14 mouse cellular contexts compared by ENCODE assay signal in genomic region chr11:84697521-84697920, GRCm38 (mm10).
DNase-seq lines count a peak whose midpoint lies in the region; ATAC-seq and TF ChIP-seq lines count a peak whose summit lies in the region.
"Had no signal": no experiment of that assay in that cellular context is flagged by ENCODE, and none has a peak within 500 bp of the region (broad histone marks: within the 10 kb centered on the region; RNA-seq: fewer than 3 reads in every experiment).

No protein-coding gene starts in this region.

- no peak for ATAC-seq in neural tube, embryonic 13.5 days (ENCODE audit: low read depth)
- ATAC-seq in neural tube, embryonic 15.5 days (ENCODE audit: low FRiP score): no peak
- ATAC-seq: CD4-positive, CD25-positive, alpha-beta regulatory T cell, adult 4 months had no signal

- 0 out of 2 replicates have a peak overlapping the region, but pooled peaks have one; percentile 23 for H3K27ac ChIP-seq in neural tube, embryonic 13.5 days (replicated peaks)
- H3K27ac ChIP-seq in neural tube, embryonic 15.5 days (replicated peaks): no peak overlapping the region
- H3K27ac ChIP-seq in heart, adult 2 months: no peak overlapping the region
- H3K27ac ChIP-seq: forebrain, embryonic 10.5 days had no signal

- no peaks in the 10 kb centered on the region for H3K79me2 ChIP-seq in heart, adult 2 months (replicated peaks; ENCODE audit: control insufficient read depth, insufficient read depth, low read length)

- no peak overlapping the region for H3K4me3 ChIP-seq in neural tube, embryonic 13.5 days
- no peak overlapping the region for H3K4me3 ChIP-seq in neural tube, embryonic 15.5 days (replicated peaks)
- H3K4me3 ChIP-seq in heart, adult 2 months: no peak overlapping the region
- H3K4me3 ChIP-seq: forebrain, embryonic 10.5 days; megakaryocyte, embryonic 14.5 days had no signal

- H3K9me3 ChIP-seq in neural tube, embryonic 13.5 days: no peaks in the 10 kb centered on the region
- no peaks in the 10 kb centered on the region for H3K9me3 ChIP-seq in neural tube, embryonic 15.5 days (replicated peaks)
- H3K9me3 ChIP-seq: forebrain, embryonic 10.5 days; megakaryocyte, embryonic 14.5 days had no signal

- no peaks in the 10 kb centered on the region for H3K36me3 ChIP-seq in neural tube, embryonic 13.5 days
- H3K36me3 ChIP-seq in neural tube, embryonic 15.5 days: no peaks in the 10 kb centered on the region
- H3K36me3 ChIP-seq in heart, adult 2 months (ENCODE audit: control insufficient read depth, insufficient read depth, low read length): no peaks in the 10 kb centered on the region
- H3K36me3 ChIP-seq: forebrain, embryonic 10.5 days had no signal

- H3K27me3 ChIP-seq in neural tube, embryonic 13.5 days: peaks cover 40% of the 10 kb centered on the region
- H3K27me3 ChIP-seq in neural tube, embryonic 15.5 days (replicated peaks): peaks cover 4% of the 10 kb centered on the region; the same call in 1 of the 2 replicates
- H3K27me3 ChIP-seq in heart, adult 2 months (ENCODE audit: control insufficient read depth, insufficient read depth, low read length): peaks cover 4% of the 10 kb centered on the region; the same call in 1 of the 2 replicates

- no peak overlapping the region for H3K4me2 ChIP-seq in neural tube, embryonic 13.5 days
- no peak overlapping the region for H3K4me2 ChIP-seq in neural tube, embryonic 15.5 days

- H3K9ac ChIP-seq in neural tube, embryonic 13.5 days: no peak overlapping the region
- H3K9ac ChIP-seq in neural tube, embryonic 15.5 days (replicated peaks): no peak overlapping the region
- no peak overlapping the region for H3K9ac ChIP-seq in heart, adult 2 months (ENCODE audit: low read depth, low read length)

- no peak for TF ChIP-seq CTCF in heart, adult 2 months (IDR thresholded peaks at IDR 0.05)

- intact Hi-C loops in heart, adult 2 months (cut with DNase I): no loop called here

- H3K4me1 ChIP-seq in neural tube, embryonic 13.5 days (replicated peaks): peaks cover 40% of the 10 kb centered on the region
- peaks cover 24% of the 10 kb centered on the region for H3K4me1 ChIP-seq in neural tube, embryonic 15.5 days
- no peaks in the 10 kb centered on the region for H3K4me1 ChIP-seq in heart, adult 2 months (ENCODE audit: control insufficient read depth, insufficient read depth, low read length)

- no peak for TF ChIP-seq EP300 in heart, adult 2 months (IDR thresholded peaks at IDR 0.05; ENCODE audit: insufficient read depth, low read depth, low read length)

- DNase-seq in frontal cortex, postnatal 25 days (ENCODE audit: low spot score in 2 of 2): peak; percentile 45 to 51
- peak; percentile 40 to 93 for DNase-seq in left cerebral cortex, adult 8-10 months (ENCODE audit: low spot score in 2 of 2)
- peak; percentile 86 for DNase-seq in telencephalon, adult 2 months (ENCODE audit: low read depth, low spot score)
- no peak for DNase-seq in retina, embryonic 14.5 days (ENCODE audit: low spot score)
- DNase-seq in cerebellum, adult 18-20 months: no peak
- no peak for DNase-seq in heart, adult 2 months
- DNase-seq: cerebellum, adult 2 months; heart, postnatal 36 days; retina, postnatal 1 day had no signal

- WGBS in neural tube, embryonic 13.5 days: 21% methylated on average over 5 of the region's 5 CpGs
- 25% methylated on average over 5 of the region's 5 CpGs for WGBS in neural tube, embryonic 15.5 days
- WGBS in heart, adult 2 months: 42% methylated on average over 5 of the region's 5 CpGs

- TF ChIP-seq POLR2A in heart, adult 2 months (IDR thresholded peaks at IDR 0.05; ENCODE audit: insufficient read depth, low read depth, low read length): no peak

Comparison
In these comparisons a context has a peak if more than half of its experiments do, and no peak if none do; other contexts are left out.
1. DNase-seq: peak in frontal cortex, postnatal 25 days (2 of 2), left cerebral cortex, adult 8-10 months (2 of 2) and telencephalon, adult 2 months (single experiment); none in retina, embryonic 14.5 days (single experiment), cerebellum, adult 18-20 months (0 of 2) and heart, adult 2 months (0 of 2).